Mouse (Mus musculus) ES-Bruce4 (cell line): Measurements from ENCODE around the gene Spz1. TPM values are rescaled to one million over a fixed set of nuclear protein-coding genes. Genes with fewer than 3 reads are reported as not detected.

Experiments used
- H3K27ac ChIP-seq: 2 replicates; pipeline ENCODE4 v1.5.1; 2012; ENCODE audit warnings: low read length, inconsistent platforms; ENCODE audit not compliant: insufficient read depth
- H3K27me3 ChIP-seq: 2 replicates; pipeline ENCODE4 v1.6.1; 2012; ENCODE audit warnings: mild to moderate bottlenecking, low read length, inconsistent platforms; ENCODE audit not compliant: control insufficient read depth, poor library complexity, insufficient read depth, severe bottlenecking
- H3K36me3 ChIP-seq: 2 replicates; pipeline ENCODE4 v1.6.1; 2012; ENCODE audit warnings: inconsistent platforms, mild to moderate bottlenecking, low read length, moderate library complexity; ENCODE audit not compliant: control insufficient read depth, poor library complexity, insufficient read depth, severe bottlenecking
- H3K4me1 ChIP-seq: one replicate; pipeline ENCODE4 v1.8.1; 2011; ENCODE audit warnings: low read length; ENCODE audit not compliant: control insufficient read depth, insufficient read depth
- H3K4me3 ChIP-seq: 2 replicates; pipeline ENCODE4 v1.5.1; 2011; ENCODE audit warnings: low read depth, mild to moderate bottlenecking, low read length
- H3K9ac ChIP-seq: 2 replicates; pipeline ENCODE4 v1.6.1; 2012; ENCODE audit warnings: low read depth, mild to moderate bottlenecking, inconsistent platforms; ENCODE audit not compliant: poor library complexity, severe bottlenecking
- H3K9me3 ChIP-seq: replicated peaks from 2 replicates; pipeline ENCODE4 v1.6.1; 2012; ENCODE audit warnings: mild to moderate bottlenecking, low read length, inconsistent platforms; ENCODE audit not compliant: control insufficient read depth, poor library complexity, insufficient read depth, severe bottlenecking
- CTCF ChIP-seq: IDR thresholded peaks from one replicate; pipeline ENCODE4 v1.8.1; 2011; ENCODE audit warnings: low read depth, low read length
- EP300 ChIP-seq: IDR thresholded peaks from 2 replicates; pipeline ENCODE4 v1.6.1; 2011; ENCODE audit warnings: low read depth, low read length; ENCODE audit not compliant: insufficient read depth
- POLR2A ChIP-seq: IDR thresholded peaks from one replicate; pipeline ENCODE4 v1.8.1; 2011; ENCODE audit warnings: low read length; ENCODE audit not compliant: insufficient read depth
- polyA plus RNA-seq: library from polyadenylated mRNA; stranded (reverse); fragments of >200 nt; gene quantifications from 2 replicates; pipeline ENCODE4 v1.2.4, GENCODE M21; 2011; ENCODE audit warnings: low read depth; ENCODE audit not compliant: missing spikeins, insufficient read depth, insufficient read length

The Spz1 gene
- polyA plus RNA-seq, 1 experiment, result not detected

- H3K9ac ChIP-seq, result no peak overlapping the region
- no peaks in the 10 kb centered on the region for H3K4me1 ChIP-seq
- TF ChIP-seq CTCF, result no peak
- TF ChIP-seq EP300, result no peak
- TF ChIP-seq POLR2A, result no peak
- H3K9me3 ChIP-seq, result peaks cover 32% of the 10 kb centered on the region
- no peak overlapping the region for H3K4me3 ChIP-seq
- no peak overlapping the region for H3K27ac ChIP-seq
- no peaks in the 10 kb centered on the region for H3K27me3 ChIP-seq
- no peaks in the 10 kb centered on the region for H3K36me3 ChIP-seq
These were observed 19.4 kb downstream of the Spz1 start for GRCm38 (mm10) chr13:92556458-92557126.

GRCm38 (mm10) chr13:92547093-92547492 is 28.9 kb downstream of the Spz1 start:
- Histone ChIP-seq H3K4me3 (no peak overlapping the region), H3K27me3 (no peaks in the 10 kb centered on the region), H3K4me1 (no peaks in the 10 kb centered on the region), H3K27ac (no peak overlapping the region), H3K36me3 (no peaks in the 10 kb centered on the region), H3K9me3 (peaks cover 11% of the 10 kb centered on the region), H3K9ac (no peak overlapping the region)
- no peak for TF ChIP-seq CTCF

- no peak for TF ChIP-seq CTCF
- TF ChIP-seq POLR2A, result no peak
- TF ChIP-seq EP300, result no peak
- Histone ChIP-seq H3K4me3 (no peak overlapping the region), H3K36me3 (no peaks in the 10 kb centered on the region), H3K27ac (no peak overlapping the region), H3K27me3 (no peaks in the 10 kb centered on the region), H3K9ac (no peak overlapping the region), H3K4me1 (no peaks in the 10 kb centered on the region), H3K9me3 (no peaks in the 10 kb centered on the region)
These were observed 35.0 kb downstream of the Spz1 start for GRCm38 (mm10) chr13:92540997-92541396.

GRCm38 (mm10) chr13:92539126-92539525 is 36.8 kb downstream of the Spz1 start:
- Histone ChIP-seq H3K9ac (no peak overlapping the region), H3K27ac (no peak overlapping the region), H3K36me3 (no peaks in the 10 kb centered on the region), H3K27me3 (no peaks in the 10 kb centered on the region), H3K4me1 (no peaks in the 10 kb centered on the region), H3K9me3 (no peaks in the 10 kb centered on the region), H3K4me3 (no peak overlapping the region)
- no peak for TF ChIP-seq CTCF
- no peak for TF ChIP-seq EP300
- TF ChIP-seq POLR2A, result no peak

- no peak overlapping the region for H3K9ac ChIP-seq
- no peaks in the 10 kb centered on the region for H3K36me3 ChIP-seq
- H3K27ac ChIP-seq, result no peak overlapping the region
- TF ChIP-seq POLR2A (no peak), EP300 (no peak)
- no peaks in the 10 kb centered on the region for H3K9me3 ChIP-seq
- no peaks in the 10 kb centered on the region; the same call in 1 of the 2 replicates for H3K27me3 ChIP-seq
- no peaks in the 10 kb centered on the region for H3K4me1 ChIP-seq
- no peak overlapping the region for H3K4me3 ChIP-seq
These were observed 42.2 kb downstream of the Spz1 start for GRCm38 (mm10) chr13:92533801-92534200.

- no peak overlapping the region for H3K4me3 ChIP-seq
- H3K27ac ChIP-seq, result no peak overlapping the region
- no peaks in the 10 kb centered on the region for H3K4me1 ChIP-seq
- H3K27me3 ChIP-seq, result no peaks in the 10 kb centered on the region; the same call in 1 of the 2 replicates
- no peaks in the 10 kb centered on the region for H3K9me3 ChIP-seq
- H3K36me3 ChIP-seq, result no peaks in the 10 kb centered on the region
- no peak overlapping the region for H3K9ac ChIP-seq
- TF ChIP-seq EP300, result no peak
- no peak for TF ChIP-seq POLR2A
- no peak for TF ChIP-seq CTCF
These were observed 43.8 kb downstream of the Spz1 start for GRCm38 (mm10) chr13:92532216-92532615.
